Mouse (Mus musculus) MEL (cell line): ENCODE measurements around the gene Lrrc26.

Experiments used
- CHD2 ChIP-seq: IDR thresholded peaks from 2 replicates; pipeline ENCODE4 v1.6.1; 2011; ENCODE audit warnings: low read length, improper control_type of control experiment
- CTCF ChIP-seq, 3 experiments: IDR thresholded peaks in 2 of 3; conservative IDR thresholded peaks in 1 of 3; 2 replicates each; pipeline ENCODE4 v1.5.1; 2011 to 2012; ENCODE audit warnings: low read length in 3 of 3, low read depth in 2 of 3, mild to moderate bottlenecking in 2 of 3, improper control_type of control experiment in 1 of 3, inconsistent platforms in 1 of 3, mixed read lengths in 1 of 3, moderate library complexity in 1 of 3; ENCODE audit not compliant: control insufficient read depth in 1 of 3, insufficient read depth in 1 of 3, poor library complexity in 1 of 3, severe bottlenecking in 1 of 3
- ELF1 ChIP-seq: IDR thresholded peaks from 2 replicates; pipeline ENCODE4 v1.6.1; 2014; ENCODE audit warnings: low read depth, mild to moderate bottlenecking, inconsistent platforms, low read length, improper control_type of control experiment, moderate library complexity
- EP300 ChIP-seq, 2 experiments: IDR thresholded peaks; 2 replicates each; pipeline ENCODE4 v1.6.1; 2011; ENCODE audit warnings: improper control_type of control experiment in 2 of 2, low read length in 2 of 2, low read depth in 1 of 2, mild to moderate bottlenecking in 1 of 2
- POLR2A ChIP-seq, 2 experiments: IDR thresholded peaks; 2 replicates each; pipeline ENCODE4 v1.6.1; 2011 to 2012; ENCODE audit warnings: low read length in 2 of 2, mild to moderate bottlenecking in 2 of 2, control low read depth in 1 of 2, improper control_type of control experiment in 1 of 2, low read depth in 1 of 2, moderate library complexity in 1 of 2; ENCODE audit not compliant: control insufficient read depth in 1 of 2, insufficient read depth in 1 of 2, poor library complexity in 1 of 2
- SMC3 ChIP-seq: IDR thresholded peaks from 2 replicates; pipeline ENCODE4 v1.6.1; 2011; ENCODE audit warnings: low read depth, low read length, improper control_type of control experiment
- TCF12 ChIP-seq: IDR thresholded peaks from 2 replicates; pipeline ENCODE4 v1.6.1; 2014; ENCODE audit warnings: low read depth, mild to moderate bottlenecking, inconsistent platforms, low read length, improper control_type of control experiment, moderate library complexity
- USF2 ChIP-seq, 2 experiments: IDR thresholded peaks; 2 replicates each; pipeline ENCODE4 v1.6.1; 2011 to 2012; ENCODE audit warnings: improper control_type of control experiment in 2 of 2, low read length in 2 of 2, borderline replicate concordance in 1 of 2, inconsistent platforms in 1 of 2, low read depth in 1 of 2, mild to moderate bottlenecking in 1 of 2; ENCODE audit not compliant: insufficient read depth in 1 of 2
- ZC3H11A ChIP-seq: IDR thresholded peaks from 2 replicates; pipeline ENCODE4 v1.6.1; 2012; ENCODE audit warnings: low read depth, mild to moderate bottlenecking, inconsistent platforms, low read length, improper control_type of control experiment

DNA sequence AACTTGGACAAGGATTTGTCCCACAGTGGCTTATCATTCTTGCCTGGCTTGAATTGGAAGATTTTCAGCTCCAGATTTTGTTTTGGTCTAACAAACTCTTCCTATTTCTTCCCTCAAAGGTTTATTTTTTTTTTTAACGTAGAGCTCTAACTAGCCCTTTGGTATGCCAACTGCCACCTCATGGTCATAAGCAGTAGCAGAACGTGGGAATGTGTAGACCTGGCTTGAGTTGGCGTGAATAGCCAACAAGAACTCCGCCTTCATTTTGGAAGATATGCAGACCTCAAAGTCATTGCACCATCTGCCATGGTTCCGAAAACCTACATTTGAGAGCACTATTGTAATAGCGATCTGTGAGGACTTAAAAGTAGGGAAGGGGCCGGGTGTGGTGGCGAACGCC is 41.8 kb downstream of the Lrrc26 start:
- TF ChIP-seq EP300 (IDR thresholded peaks at IDR 0.05; ENCODE audit: low read depth in 1 of 2, low read length in 2 of 2), result no peak
- no peak; a peak in 1 of 6 replicates for TF ChIP-seq CTCF (IDR thresholded peaks at IDR 0.05 in 2 of 3, conservative IDR thresholded peaks at IDR 0.05 in 1 of 3; ENCODE audit: control insufficient read depth in 1 of 3, insufficient read depth in 1 of 3, low read depth in 2 of 3, low read length in 3 of 3, poor library complexity in 1 of 3, severe bottlenecking in 1 of 3)
- no peak for TF ChIP-seq CHD2
- TF ChIP-seq ELF1, result no peak
- no peak for TF ChIP-seq ZC3H11A
- no peak for TF ChIP-seq POLR2A (IDR thresholded peaks at IDR 0.05; ENCODE audit: control insufficient read depth in 1 of 2, insufficient read depth in 1 of 2, low read depth in 1 of 2, low read length in 2 of 2, poor library complexity in 1 of 2)
- TF ChIP-seq USF2 (IDR thresholded peaks at IDR 0.05; ENCODE audit: borderline replicate concordance in 1 of 2, insufficient read depth in 1 of 2, low read depth in 1 of 2, low read length in 2 of 2), result no peak
- no peak for TF ChIP-seq SMC3
- TF ChIP-seq TCF12, result no peak
